Mouse (Mus musculus) intestine, embryonic 16.5 days (tissue): Measurements from ENCODE around the gene Nt5dc3. TPM values are rescaled to one million over a fixed set of nuclear protein-coding genes. Genes with fewer than 3 reads are reported as not detected.
A peak's percentile ranks its signal among the peaks of the same experiment; 100 is the strongest.

Source experiments
- ATAC-seq: fragments of 200-750 bp; cut with Nextera tagmentation; 2 replicates; pipeline ENCODE4 v1.8.0; 2017; ENCODE audit warnings: moderate TSS enrichment, moderate library complexity
- H3K27ac ChIP-seq: fragments of 300-500 bp; sonication (generic); 2 replicates; pipeline ENCODE4 v1.5.1; 2014; ENCODE audit warnings: mild to moderate bottlenecking, low read length
- H3K27me3 ChIP-seq: fragments of 300-500 bp; sonication (generic); replicated peaks from 2 replicates; pipeline ENCODE4 v1.6.1; 2014; ENCODE audit warnings: low read length, control low read depth, mixed read lengths; ENCODE audit not compliant: control insufficient read depth, insufficient read depth
- H3K36me3 ChIP-seq: fragments of 300-500 bp; sonication (generic); 2 replicates; pipeline ENCODE4 v1.6.1; 2014; ENCODE audit warnings: low read length, control low read depth; ENCODE audit not compliant: control insufficient read depth, insufficient read depth
- H3K4me1 ChIP-seq: fragments of 300-500 bp; sonication (generic); 2 replicates; pipeline ENCODE4 v1.6.1; 2014; ENCODE audit warnings: low read length, control low read depth, mixed read lengths; ENCODE audit not compliant: control insufficient read depth, insufficient read depth
- H3K4me2 ChIP-seq: fragments of 300-500 bp; sonication (generic); 2 replicates; pipeline ENCODE4 v1.6.1; 2014; ENCODE audit warnings: low read depth, low read length, control low read depth
- H3K4me3 ChIP-seq: fragments of 300-500 bp; sonication (generic); 2 replicates; pipeline ENCODE4 v1.5.1; 2014; ENCODE audit warnings: mild to moderate bottlenecking, low read length
- H3K9ac ChIP-seq: fragments of 300-500 bp; sonication (generic); 2 replicates; pipeline ENCODE4 v1.6.1; 2014; ENCODE audit warnings: low read depth, low read length
- H3K9me3 ChIP-seq: fragments of 300-500 bp; sonication (generic); 2 replicates; pipeline ENCODE4 v1.6.1; 2016; ENCODE audit warnings: low read length, control low read depth; ENCODE audit not compliant: control insufficient read depth
- WGBS: fragments of 180-500 bp; shearing (Covaris S2); extraction: QIAGEN DNeasy Blood & Tissue Kit; methylation state at CpG from one replicate; pipeline ENCODE4 v1.1.7; 2014; 5-methylcytosine and 5-hydroxymethylcytosine counted together
- polyA plus RNA-seq: library from polyadenylated mRNA; unstranded; fragments of >200 nt; fragmentation: Nextera tagmentation; extraction: Ambion mirVana; gene quantifications from 2 replicates; pipeline ENCODE4 v1.2.1, GENCODE M21; 2015

Gene Nt5dc3
- polyA plus RNA-seq, 1 experiment from 2014 or later: 0.91 TPM

DNA sequence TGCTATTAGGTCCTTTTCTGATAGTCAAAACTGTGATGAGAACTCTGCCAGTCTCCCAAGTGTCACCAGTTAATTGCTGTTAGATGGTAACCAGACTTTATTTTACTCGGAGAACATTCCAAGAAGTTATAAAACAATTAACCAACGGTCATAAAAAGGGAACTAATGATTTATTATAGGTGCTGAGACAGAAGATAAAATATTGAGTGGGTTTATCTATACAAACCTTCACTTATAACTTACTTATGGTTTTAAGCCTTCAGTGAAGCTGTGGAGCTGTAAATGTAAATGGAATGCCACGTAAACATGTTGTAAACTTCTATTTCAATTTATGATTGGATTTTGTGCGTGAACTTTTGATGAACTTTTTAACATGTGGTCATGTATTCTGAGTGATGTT is 5.4 kb upstream of the Nt5dc3 start:
- H3K9me3 ChIP-seq: no peaks in the 10 kb centered on the region
- no peak overlapping the region for H3K4me2 ChIP-seq
- H3K27ac ChIP-seq: no peak overlapping the region
- no peak for ATAC-seq
- H3K4me1 ChIP-seq: peaks cover 8% of the 10 kb centered on the region
- H3K9ac ChIP-seq: no peak overlapping the region
- no peaks in the 10 kb centered on the region for H3K36me3 ChIP-seq
- no peak overlapping the region for H3K4me3 ChIP-seq
- WGBS: 19% methylated on average over 4 of the region's 4 CpGs
- H3K27me3 ChIP-seq: peaks cover 5% of the 10 kb centered on the region; the same call in 1 of the 2 replicates

- H3K27me3 ChIP-seq: peaks cover 3% of the 10 kb centered on the region; the same call in 1 of the 2 replicates
- ATAC-seq: no peak
- H3K9ac ChIP-seq: no peak overlapping the region
- no peak overlapping the region for H3K4me3 ChIP-seq
- 58% methylated on average over 9 of the region's 9 CpGs for WGBS
- H3K4me1 ChIP-seq: peaks cover 14% of the 10 kb centered on the region
- H3K4me2 ChIP-seq: no peak overlapping the region
- no peaks in the 10 kb centered on the region for H3K36me3 ChIP-seq
- no peaks in the 10 kb centered on the region for H3K9me3 ChIP-seq
- no peak overlapping the region for H3K27ac ChIP-seq
Measured at GRCm38 (mm10) chr10:86776281-86776680, 2.5 kb upstream of the Nt5dc3 start.

- Histone ChIP-seq H3K9ac (peak overlapping the region; percentile 77), H3K4me2 (peak overlapping the region; percentile 100), H3K27me3 (no peaks in the 10 kb centered on the region; the same call in 1 of the 2 replicates), H3K4me1 (peaks cover 20% of the 10 kb centered on the region), H3K36me3 (no peaks in the 10 kb centered on the region), H3K9me3 (no peaks in the 10 kb centered on the region), H3K4me3 (peak overlapping the region; percentile 67), H3K27ac (peak overlapping the region; percentile 76)
- 36% methylated on average over 19 of the region's 19 CpGs for WGBS
- ATAC-seq: no peak
Measured at GRCm38 (mm10) chr10:86777614-86778319, 1.0 kb upstream of the Nt5dc3 start.

DNA sequence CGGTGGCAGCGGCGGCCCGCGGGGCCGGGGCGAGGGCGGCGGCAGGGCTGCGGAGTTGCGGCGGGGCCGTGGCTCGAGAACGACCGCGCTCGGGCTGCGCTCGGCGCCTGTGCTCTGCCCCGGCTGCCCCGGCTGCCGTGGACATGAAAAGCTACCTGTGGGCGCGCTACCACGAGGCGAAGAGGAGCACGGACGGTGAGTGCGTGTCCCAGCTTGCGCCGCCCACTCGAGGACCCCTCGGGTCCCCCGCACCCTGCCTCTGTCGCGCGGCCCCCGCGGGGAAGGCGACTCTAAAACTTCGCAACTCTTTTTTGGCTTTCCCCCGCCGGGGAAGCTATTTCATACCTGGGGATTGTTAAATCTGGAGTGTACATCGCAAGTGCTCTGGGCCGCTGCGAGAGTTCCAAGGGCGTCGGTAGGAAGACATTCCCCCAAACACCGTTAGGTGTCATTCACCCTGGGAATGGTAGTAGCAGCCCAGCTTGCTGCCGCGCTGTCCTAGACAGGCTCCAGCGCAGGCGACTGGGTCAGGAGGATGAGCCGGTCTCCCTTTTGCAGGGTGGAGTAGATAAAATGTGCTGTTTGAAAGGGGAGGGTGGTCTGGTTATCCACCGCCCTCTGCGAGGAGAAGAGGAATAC is 431 bp downstream of the Nt5dc3 start:
- Histone ChIP-seq H3K9ac (peak overlapping the region; percentile 77), H3K36me3 (no peaks in the 10 kb centered on the region), H3K9me3 (no peaks in the 10 kb centered on the region), H3K4me3 (peak overlapping the region; percentile 67), H3K4me2 (peak overlapping the region; percentile 100), H3K27me3 (no peaks in the 10 kb centered on the region; the same call in 1 of the 2 replicates), H3K27ac (no peak overlapping the region), H3K4me1 (peaks cover 21% of the 10 kb centered on the region)
- ATAC-seq: 0 out of 2 replicates have a peak, but pooled peaks have one; percentile 7
- WGBS: under 1% methylated on average over 58 of the region's 58 CpGs

DNA sequence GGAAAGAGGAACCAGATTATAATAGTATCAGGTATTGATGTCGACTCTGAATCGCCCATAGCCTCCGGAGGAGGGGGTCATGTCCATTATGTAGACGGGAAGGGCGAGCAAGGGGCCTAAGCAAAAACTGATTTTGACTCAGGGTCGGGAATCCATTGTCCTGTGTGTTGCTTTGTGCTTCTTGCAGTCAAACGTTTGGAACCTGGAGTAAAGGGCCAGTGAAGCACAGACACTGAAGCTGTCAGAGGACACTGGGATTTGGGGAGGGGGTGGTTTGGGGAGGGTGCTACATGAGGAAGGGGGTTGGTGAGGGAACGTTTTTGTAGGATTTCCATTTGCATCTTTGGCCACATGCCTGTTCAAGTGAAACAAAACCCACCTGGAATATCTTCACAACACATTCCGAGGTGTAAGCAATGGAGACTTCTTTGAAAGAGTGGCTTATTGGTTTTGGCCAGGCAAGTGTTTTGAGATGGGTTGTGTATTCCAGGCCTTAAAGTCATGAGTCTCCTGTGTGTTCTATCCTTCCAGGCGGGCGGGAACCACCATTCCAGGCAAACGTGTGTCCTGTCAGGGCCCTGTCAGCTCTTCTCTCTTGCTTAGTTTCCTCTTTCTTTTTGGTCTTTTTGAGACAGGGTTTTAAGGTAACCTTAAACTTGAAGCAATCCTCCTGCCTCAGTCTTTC is 1.2 kb downstream of the Nt5dc3 start:
- peak overlapping the region; percentile 67 for H3K4me3 ChIP-seq
- H3K9me3 ChIP-seq: no peaks in the 10 kb centered on the region
- H3K4me1 ChIP-seq: peaks cover 21% of the 10 kb centered on the region
- H3K9ac ChIP-seq: peak overlapping the region; percentile 77
- H3K27me3 ChIP-seq: no peaks in the 10 kb centered on the region
- no peak for ATAC-seq
- no peaks in the 10 kb centered on the region for H3K36me3 ChIP-seq
- no peak overlapping the region for H3K27ac ChIP-seq
- 24% methylated on average over 12 of the region's 12 CpGs for WGBS
- H3K4me2 ChIP-seq: peak overlapping the region; percentile 100

- Histone ChIP-seq H3K4me3 (no peak overlapping the region), H3K9ac (no peak overlapping the region), H3K9me3 (no peaks in the 10 kb centered on the region), H3K27ac (no peak overlapping the region), H3K27me3 (no peaks in the 10 kb centered on the region), H3K4me2 (no peak overlapping the region), H3K4me1 (peaks cover 21% of the 10 kb centered on the region), H3K36me3 (no peaks in the 10 kb centered on the region)
- no peak for ATAC-seq
- 48% methylated on average over 5 of the region's 5 CpGs for WGBS
Measured at GRCm38 (mm10) chr10:86781641-86782040, 2.8 kb downstream of the Nt5dc3 start.

- Histone ChIP-seq H3K4me3 (no peak overlapping the region), H3K9me3 (no peaks in the 10 kb centered on the region), H3K36me3 (no peaks in the 10 kb centered on the region), H3K4me2 (no peak overlapping the region), H3K9ac (no peak overlapping the region), H3K4me1 (peaks cover 19% of the 10 kb centered on the region), H3K27me3 (no peaks in the 10 kb centered on the region), H3K27ac (no peak overlapping the region)
- ATAC-seq: no peak
- 57% methylated on average over 5 of the region's 5 CpGs for WGBS
Measured at GRCm38 (mm10) chr10:86782656-86783055, 3.9 kb downstream of the Nt5dc3 start.

GRCm38 (mm10) chr10:86783561-86783960 is 4.8 kb downstream of the Nt5dc3 start:
- Histone ChIP-seq H3K9me3 (no peaks in the 10 kb centered on the region), H3K4me2 (no peak overlapping the region), H3K27me3 (no peaks in the 10 kb centered on the region), H3K4me3 (no peak overlapping the region), H3K4me1 (peaks cover 13% of the 10 kb centered on the region; the same call in 1 of the 2 replicates), H3K27ac (no peak overlapping the region), H3K9ac (no peak overlapping the region), H3K36me3 (no peaks in the 10 kb centered on the region)
- 69% methylated on average over 5 of the region's 5 CpGs for WGBS
- no peak for ATAC-seq

DNA sequence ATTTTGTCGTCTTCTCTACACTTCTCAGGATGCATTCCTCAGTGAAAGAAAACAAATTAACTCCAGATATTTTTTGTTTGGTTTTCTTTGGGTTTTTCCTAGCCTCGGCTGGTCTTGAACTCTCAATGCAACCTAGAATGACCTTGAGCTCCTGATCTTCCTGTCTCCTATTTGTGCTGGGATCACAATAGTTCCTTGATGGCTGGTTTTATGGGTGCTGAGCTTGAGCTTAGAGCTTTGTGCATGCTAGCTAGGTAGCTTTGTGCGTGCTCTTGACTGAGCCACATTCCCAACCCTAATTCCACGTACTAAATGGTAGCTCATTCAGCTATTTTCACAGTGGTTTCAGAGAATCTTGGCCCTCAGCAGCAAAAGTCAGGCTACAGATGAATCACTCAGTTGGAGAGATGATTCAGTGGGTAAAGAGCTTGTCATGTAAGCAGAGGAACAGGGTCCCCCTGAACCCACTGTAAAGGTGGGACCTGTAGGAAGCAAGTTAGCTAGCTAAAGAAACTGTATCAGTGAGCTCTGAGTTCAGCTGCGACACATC is 5.4 kb downstream of the Nt5dc3 start:
- 83% methylated on average over 5 of the region's 5 CpGs for WGBS
- Histone ChIP-seq H3K4me2 (no peak overlapping the region), H3K9me3 (no peaks in the 10 kb centered on the region), H3K9ac (no peak overlapping the region), H3K27ac (no peak overlapping the region), H3K36me3 (no peaks in the 10 kb centered on the region), H3K4me1 (peaks cover 11% of the 10 kb centered on the region; the same call in 1 of the 2 replicates), H3K4me3 (no peak overlapping the region), H3K27me3 (no peaks in the 10 kb centered on the region)
- ATAC-seq: no peak
